Mouse (Mus musculus): ENCODE data around the gene Ank3. TPM values are rescaled to one million over a fixed set of nuclear protein-coding genes. Genes with fewer than 3 reads are reported as not detected.

Ank3 gene
- total and polyA plus RNA-seq, 2 experiments, result 2.9 to 31.0 TPM

DNA sequence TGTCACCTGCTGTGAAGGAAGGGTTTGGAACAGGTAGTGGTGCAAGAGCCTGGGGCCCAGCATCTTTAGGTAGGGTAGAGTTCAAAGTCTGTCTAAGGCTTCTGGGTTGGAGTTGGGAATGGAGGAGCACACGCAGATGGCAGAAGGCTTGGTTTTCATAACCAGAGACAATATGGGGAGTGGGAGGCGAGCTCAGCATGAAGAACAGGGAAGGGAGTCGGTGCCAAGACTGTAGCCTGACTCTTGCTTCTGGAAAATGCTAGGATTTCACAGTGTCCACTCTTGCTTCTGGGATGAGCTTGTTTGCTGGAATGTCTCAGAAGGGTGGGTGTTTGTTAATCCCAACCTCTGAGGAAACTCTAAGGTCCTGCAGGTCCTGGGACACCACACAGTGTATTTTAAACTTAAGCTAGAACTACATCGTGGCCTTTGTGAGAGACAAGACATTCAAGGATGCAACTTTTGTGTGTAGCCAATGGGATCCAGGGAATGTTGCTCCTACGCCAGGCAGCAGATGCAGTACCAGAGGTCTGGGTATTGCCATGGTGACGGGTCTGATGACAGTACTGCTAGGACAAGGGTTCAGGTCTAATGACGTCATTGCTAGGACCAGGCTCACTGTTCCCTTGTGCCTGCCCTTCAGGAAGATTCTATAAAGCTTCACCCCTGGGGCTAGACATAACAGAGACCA is 222.3 kb downstream of the Ank3 start:
- Histone ChIP-seq H3K4me3 (ENCODE audit: insufficient read depth, low read depth, low read length) (no peak overlapping the region), H3K36me3 (ENCODE audit: control insufficient read depth, insufficient read depth, low read length) (no peaks in the 10 kb centered on the region), H3K4me1 (ENCODE audit: control insufficient read depth, insufficient read depth, low read length) (no peaks in the 10 kb centered on the region), H3K9ac (ENCODE audit: low read depth, low read length) (no peak overlapping the region), H3K27ac (replicated peaks; ENCODE audit: insufficient read depth, low read depth, low read length) (no peak overlapping the region), H3K79me2 (ENCODE audit: control insufficient read depth, insufficient read depth, low read length) (no peaks in the 10 kb centered on the region), H3K27me3 (ENCODE audit: control insufficient read depth, insufficient read depth, low read length) (no peaks in the 10 kb centered on the region)
- 83% methylated on average over 7 of the region's 7 CpGs for WGBS
- DNase-seq (ENCODE audit: extremely low read depth, low read depth, low spot score), result no peak
- TF ChIP-seq CTCF (IDR thresholded peaks at IDR 0.05; ENCODE audit: low read depth, low read length) (no peak), POLR2A (IDR thresholded peaks at IDR 0.05; ENCODE audit: extremely low read depth, insufficient read depth, low read length) (no peak)

DNA sequence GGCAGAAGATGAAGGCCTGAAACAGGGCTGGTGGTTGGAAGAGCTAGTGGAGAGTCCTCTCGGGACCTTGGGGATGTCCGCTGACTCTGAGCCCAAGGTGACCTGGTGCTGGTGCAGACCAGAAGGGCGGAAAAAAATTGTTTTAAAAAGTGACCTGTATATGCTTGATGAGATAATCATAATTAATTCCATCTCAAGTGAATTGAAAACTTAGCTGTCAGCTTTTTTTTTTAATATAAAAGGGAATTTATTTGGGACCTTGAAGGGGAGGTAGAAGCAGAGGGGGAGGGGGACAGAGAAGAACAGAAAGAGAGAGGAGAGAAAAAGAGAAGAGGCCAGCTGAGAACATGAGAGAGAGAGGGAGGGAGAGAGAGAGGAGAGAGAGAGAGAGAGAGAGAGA is 229.2 kb downstream of the Ank3 start:
- no peak for DNase-seq (ENCODE audit: extremely low read depth, low read depth, low spot score)
- no peaks in the 10 kb centered on the region for H3K36me3 ChIP-seq (ENCODE audit: control insufficient read depth, insufficient read depth, low read length)
- no peak overlapping the region for H3K27ac ChIP-seq (replicated peaks; ENCODE audit: insufficient read depth, low read depth, low read length)
- TF ChIP-seq CTCF (IDR thresholded peaks at IDR 0.05; ENCODE audit: low read depth, low read length) (no peak), POLR2A (IDR thresholded peaks at IDR 0.05; ENCODE audit: extremely low read depth, insufficient read depth, low read length) (no peak)
- H3K79me2 ChIP-seq (ENCODE audit: control insufficient read depth, insufficient read depth, low read length), result no peaks in the 10 kb centered on the region
- no peak overlapping the region for H3K4me3 ChIP-seq (ENCODE audit: insufficient read depth, low read depth, low read length)
- H3K4me1 ChIP-seq (ENCODE audit: control insufficient read depth, insufficient read depth, low read length), result no peaks in the 10 kb centered on the region
- 85% methylated on average over 3 of the region's 3 CpGs for WGBS
- no peak overlapping the region for H3K9ac ChIP-seq (ENCODE audit: low read depth, low read length)
- no peaks in the 10 kb centered on the region for H3K27me3 ChIP-seq (ENCODE audit: control insufficient read depth, insufficient read depth, low read length)

DNA sequence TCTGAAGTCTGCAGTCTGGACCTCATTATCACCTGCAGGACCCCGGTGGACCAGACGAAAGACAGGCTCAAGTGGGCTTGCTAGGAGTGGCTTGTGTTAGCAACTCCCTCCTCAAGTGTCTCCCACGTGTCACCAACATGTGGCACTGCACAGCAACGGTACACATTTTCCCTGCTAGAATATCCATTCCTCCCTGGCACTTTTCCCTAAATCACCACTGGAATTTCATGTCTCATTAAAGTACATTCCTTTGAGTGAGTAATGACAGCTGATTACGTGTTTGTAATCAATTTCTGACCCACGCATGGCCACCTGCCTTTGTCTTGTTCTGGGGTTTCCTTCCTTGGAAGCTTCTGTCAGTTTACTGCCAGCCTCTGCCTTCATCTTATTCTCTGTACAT is 230.2 kb downstream of the Ank3 start:
- H3K36me3 ChIP-seq (ENCODE audit: control insufficient read depth, insufficient read depth, low read length), result no peaks in the 10 kb centered on the region
- H3K27ac ChIP-seq (replicated peaks; ENCODE audit: insufficient read depth, low read depth, low read length), result no peak overlapping the region
- no peaks in the 10 kb centered on the region for H3K27me3 ChIP-seq (ENCODE audit: control insufficient read depth, insufficient read depth, low read length)
- H3K9ac ChIP-seq (ENCODE audit: low read depth, low read length), result no peak overlapping the region
- H3K4me3 ChIP-seq (ENCODE audit: insufficient read depth, low read depth, low read length), result no peak overlapping the region
- H3K79me2 ChIP-seq (ENCODE audit: control insufficient read depth, insufficient read depth, low read length), result no peaks in the 10 kb centered on the region
- 82% methylated on average over 6 of the region's 6 CpGs for WGBS
- H3K4me1 ChIP-seq (ENCODE audit: control insufficient read depth, insufficient read depth, low read length), result no peaks in the 10 kb centered on the region
- no peak for TF ChIP-seq POLR2A (IDR thresholded peaks at IDR 0.05; ENCODE audit: extremely low read depth, insufficient read depth, low read length)
- no peak for TF ChIP-seq CTCF (IDR thresholded peaks at IDR 0.05; ENCODE audit: low read depth, low read length)
- DNase-seq (ENCODE audit: extremely low read depth, low read depth, low spot score), result no peak

DNA sequence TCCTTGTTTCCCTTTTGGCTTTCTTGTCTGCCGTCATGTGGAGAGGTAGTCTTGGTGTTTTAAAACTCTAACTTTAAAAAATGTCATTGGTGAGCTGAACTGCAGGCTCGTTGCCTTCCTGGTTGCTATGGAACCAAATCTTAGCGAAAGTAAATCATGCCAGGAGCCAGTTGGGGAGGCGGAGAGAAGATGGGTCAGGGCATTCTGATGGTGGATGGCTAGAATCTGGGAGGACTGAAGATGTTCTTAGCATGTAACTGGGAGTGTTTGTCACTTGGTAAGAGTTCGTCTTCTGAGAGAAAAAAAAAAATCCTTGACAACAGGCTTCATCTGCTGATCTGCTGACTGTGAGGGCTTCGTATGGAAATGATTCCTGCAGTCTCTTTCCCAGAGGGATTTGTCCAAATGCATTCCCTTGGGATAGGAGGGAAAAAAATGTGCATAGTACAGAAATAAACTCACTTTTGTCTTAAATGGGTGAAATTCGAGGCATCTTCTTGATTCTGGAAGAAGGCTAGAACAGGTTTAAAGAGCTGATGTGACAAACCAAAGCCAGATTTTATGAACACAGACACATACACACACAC is 232.3 kb downstream of the Ank3 start:
- Histone ChIP-seq H3K4me1 (ENCODE audit: control insufficient read depth, insufficient read depth, low read length) (no peaks in the 10 kb centered on the region), H3K36me3 (ENCODE audit: control insufficient read depth, insufficient read depth, low read length) (no peaks in the 10 kb centered on the region), H3K27ac (replicated peaks; ENCODE audit: insufficient read depth, low read depth, low read length) (no peak overlapping the region), H3K79me2 (ENCODE audit: control insufficient read depth, insufficient read depth, low read length) (no peaks in the 10 kb centered on the region), H3K4me3 (ENCODE audit: insufficient read depth, low read depth, low read length) (no peak overlapping the region), H3K27me3 (ENCODE audit: control insufficient read depth, insufficient read depth, low read length) (no peaks in the 10 kb centered on the region), H3K9ac (ENCODE audit: low read depth, low read length) (no peak overlapping the region)
- no peak for TF ChIP-seq POLR2A (IDR thresholded peaks at IDR 0.05; ENCODE audit: extremely low read depth, insufficient read depth, low read length)
- no peak for TF ChIP-seq CTCF (IDR thresholded peaks at IDR 0.05; ENCODE audit: low read depth, low read length)
- no peak for DNase-seq (ENCODE audit: extremely low read depth, low read depth, low spot score)
- 72% methylated on average over 7 of the region's 7 CpGs for WGBS

DNA sequence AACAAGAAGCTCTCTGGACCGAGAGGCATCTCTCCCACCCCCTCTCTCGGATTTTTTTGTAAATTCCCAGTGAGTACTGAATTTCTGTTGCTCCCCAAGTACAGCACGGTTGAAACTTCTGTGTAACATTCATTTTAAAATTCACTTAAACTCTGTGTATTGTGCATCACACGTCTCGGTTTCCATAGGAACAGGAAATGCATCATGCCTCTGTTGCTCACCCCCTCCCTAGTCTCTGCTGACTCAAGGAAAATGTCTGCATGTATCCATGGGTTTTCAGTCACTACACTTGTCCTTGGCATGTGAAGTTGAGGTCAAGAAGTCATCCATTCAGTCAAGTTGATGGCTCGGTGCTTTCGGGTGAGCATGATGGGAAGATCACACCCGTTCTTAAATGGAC is 234.3 kb downstream of the Ank3 start:
- no peak overlapping the region for H3K27ac ChIP-seq (replicated peaks; ENCODE audit: insufficient read depth, low read depth, low read length)
- no peak for DNase-seq (ENCODE audit: extremely low read depth, low read depth, low spot score)
- H3K4me1 ChIP-seq (ENCODE audit: control insufficient read depth, insufficient read depth, low read length), result no peaks in the 10 kb centered on the region
- H3K27me3 ChIP-seq (ENCODE audit: control insufficient read depth, insufficient read depth, low read length), result no peaks in the 10 kb centered on the region
- WGBS, result 81% methylated on average over 8 of the region's 8 CpGs
- H3K9ac ChIP-seq (ENCODE audit: low read depth, low read length), result no peak overlapping the region
- H3K36me3 ChIP-seq (ENCODE audit: control insufficient read depth, insufficient read depth, low read length), result no peaks in the 10 kb centered on the region
- H3K79me2 ChIP-seq (ENCODE audit: control insufficient read depth, insufficient read depth, low read length), result no peaks in the 10 kb centered on the region
- TF ChIP-seq POLR2A (IDR thresholded peaks at IDR 0.05; ENCODE audit: extremely low read depth, insufficient read depth, low read length) (no peak), CTCF (IDR thresholded peaks at IDR 0.05; ENCODE audit: low read depth, low read length) (no peak)
- H3K4me3 ChIP-seq (ENCODE audit: insufficient read depth, low read depth, low read length), result no peak overlapping the region

DNA sequence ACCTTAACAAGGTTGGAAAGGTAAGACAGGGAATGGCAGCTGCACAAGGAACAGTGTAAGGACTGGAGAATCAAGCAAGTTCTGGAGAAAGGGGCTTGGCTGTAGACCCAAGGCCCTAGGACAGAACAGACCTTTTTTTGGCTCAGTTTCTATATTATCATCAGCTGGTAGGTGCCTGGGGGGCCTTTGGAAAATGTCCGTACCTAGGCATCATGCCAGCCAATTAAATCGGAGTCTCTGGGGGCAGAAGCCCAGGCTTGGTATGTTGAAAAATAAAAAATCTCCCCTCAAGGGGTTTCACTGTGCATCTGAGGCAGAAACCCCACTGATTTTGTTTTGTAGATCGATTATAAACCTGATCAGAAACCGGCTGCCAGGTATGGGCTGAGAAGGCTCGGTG is 236.3 kb downstream of the Ank3 start:
- Histone ChIP-seq H3K27me3 (ENCODE audit: control insufficient read depth, insufficient read depth, low read length) (no peaks in the 10 kb centered on the region), H3K4me1 (ENCODE audit: control insufficient read depth, insufficient read depth, low read length) (no peaks in the 10 kb centered on the region), H3K36me3 (ENCODE audit: control insufficient read depth, insufficient read depth, low read length) (no peaks in the 10 kb centered on the region), H3K4me3 (ENCODE audit: insufficient read depth, low read depth, low read length) (no peak overlapping the region), H3K9ac (ENCODE audit: low read depth, low read length) (no peak overlapping the region), H3K79me2 (ENCODE audit: control insufficient read depth, insufficient read depth, low read length) (no peaks in the 10 kb centered on the region), H3K27ac (replicated peaks; ENCODE audit: insufficient read depth, low read depth, low read length) (no peak overlapping the region)
- WGBS, result 85% methylated on average over 5 of the region's 5 CpGs
- no peak for TF ChIP-seq CTCF (IDR thresholded peaks at IDR 0.05; ENCODE audit: low read depth, low read length)
- DNase-seq (ENCODE audit: extremely low read depth, low read depth, low spot score), result no peak

All from liver, adult 2 months (tissue).